Mouse (Mus musculus): ENCODE measurements around the gene Cpeb2. TPM values are rescaled to one million over a fixed set of nuclear protein-coding genes. Genes with fewer than 3 reads are reported as not detected.
A peak's percentile ranks its signal among the peaks of the same experiment; 100 is the strongest.

Gene Cpeb2
- polyA plus RNA-seq (2012; rRNA removed), result 4.0 and 6.5 TPM in 2 replicates

DNA sequence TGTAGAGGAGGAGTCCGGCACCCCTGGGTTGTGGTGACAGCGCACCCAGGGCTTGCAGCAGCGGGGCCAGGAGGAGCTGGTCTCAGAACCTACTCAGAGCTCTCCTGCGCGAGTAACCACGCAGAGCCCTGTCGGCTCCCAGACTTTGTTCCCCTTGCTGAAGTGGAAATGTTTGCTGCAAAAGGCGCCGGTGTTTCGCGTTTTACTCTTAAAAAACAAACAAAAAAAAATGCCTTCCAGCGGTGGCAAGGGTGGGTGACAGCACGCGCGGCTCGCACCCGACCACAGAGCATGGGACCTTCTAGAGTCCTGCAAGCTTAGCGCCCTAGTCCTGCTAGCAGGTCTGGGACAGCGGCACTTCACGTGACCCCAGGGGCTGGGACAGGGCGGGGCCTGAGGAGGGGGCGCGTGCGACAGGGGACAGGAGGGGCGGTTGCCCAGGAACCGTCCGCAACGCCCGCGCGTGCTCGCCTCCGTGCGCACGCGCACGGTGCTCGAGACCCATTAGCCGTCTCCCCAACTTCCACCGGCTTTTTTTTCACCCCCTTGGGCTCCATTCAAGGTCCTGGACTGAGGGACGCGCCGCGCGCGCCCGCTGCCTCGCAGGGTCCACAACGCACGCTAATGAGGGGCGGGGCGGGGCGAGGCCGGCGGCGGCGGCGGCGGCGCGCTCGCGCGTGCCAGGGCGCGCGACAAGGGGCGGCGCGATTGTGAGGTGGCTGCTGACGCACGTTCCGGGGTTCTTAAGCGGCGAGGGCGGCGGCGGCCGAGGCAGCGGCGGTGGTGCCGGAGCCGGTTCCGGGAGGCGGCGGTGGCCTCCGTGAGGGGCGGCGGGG is at the start of gene Cpeb2:
Cpeb2 (plus strand) TSS at position 691 of the 836 bp plus-strand sequence.
- Histone ChIP-seq H3K4me3 (replicated peaks; ENCODE audit: extremely low read depth, low read depth, low read length) (peak within 1 kb of the TSS; percentile 94), H3K4me1 (ENCODE audit: control insufficient read depth, insufficient read depth, low read length) (peaks cover 3% of the 10 kb centered on the region)
- under 1% methylated on average over 89 of the region's 89 CpGs for WGBS
- TF ChIP-seq POLR2A (IDR thresholded peaks at IDR 0.05; ENCODE audit: borderline replicate concordance, extremely low read depth, low read depth, low read length) (peak; percentile 94), CTCF (IDR thresholded peaks at IDR 0.05; ENCODE audit: insufficient read depth, low read length) (no peak)
- DNase-seq, result peak; percentile 93

- H3K4me1 ChIP-seq (ENCODE audit: control insufficient read depth, insufficient read depth, low read length), result no peaks in the 10 kb centered on the region
- H3K4me3 ChIP-seq (replicated peaks; ENCODE audit: extremely low read depth, low read depth, low read length), result no peak overlapping the region
- DNase-seq, result no peak
- TF ChIP-seq CTCF (IDR thresholded peaks at IDR 0.05; ENCODE audit: insufficient read depth, low read length), result no peak
Measured at GRCm38 (mm10) chr5:43183556-43183955, 49.4 kb upstream of the Cpeb2 start.

- Histone ChIP-seq H3K4me1 (ENCODE audit: control insufficient read depth, insufficient read depth, low read length) (no peaks in the 10 kb centered on the region), H3K4me3 (replicated peaks; ENCODE audit: extremely low read depth, low read depth, low read length) (no peak overlapping the region)
- 54% methylated on average over 3 of the region's 3 CpGs for WGBS
- TF ChIP-seq POLR2A (IDR thresholded peaks at IDR 0.05; ENCODE audit: borderline replicate concordance, extremely low read depth, low read depth, low read length) (no peak), CTCF (IDR thresholded peaks at IDR 0.05; ENCODE audit: insufficient read depth, low read length) (no peak)
- no peak for DNase-seq
Measured at GRCm38 (mm10) chr5:43184834-43185233, 48.1 kb upstream of the Cpeb2 start.

DNA sequence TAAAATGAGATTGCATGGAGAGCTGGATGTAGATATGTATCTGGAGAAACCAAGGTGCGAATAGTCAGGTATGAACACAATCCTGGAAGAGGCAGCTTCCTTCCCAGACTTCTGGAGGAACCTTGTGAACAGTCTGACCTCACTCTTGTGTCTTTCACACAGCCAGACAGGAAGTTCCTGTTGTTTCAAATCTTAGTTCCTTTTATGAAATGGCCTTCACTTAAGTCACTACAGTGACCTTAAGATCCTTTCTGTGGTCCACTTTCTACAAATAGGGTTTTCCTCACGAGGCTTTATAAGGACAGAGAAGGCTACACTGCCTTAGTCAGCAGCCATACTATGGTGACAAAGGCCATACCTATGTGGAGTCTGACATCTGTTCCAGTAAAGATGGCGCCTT is 47.5 kb upstream of the Cpeb2 start:
- Histone ChIP-seq H3K4me1 (ENCODE audit: control insufficient read depth, insufficient read depth, low read length) (no peaks in the 10 kb centered on the region), H3K4me3 (replicated peaks; ENCODE audit: extremely low read depth, low read depth, low read length) (no peak overlapping the region)
- no peak for DNase-seq
- TF ChIP-seq CTCF (IDR thresholded peaks at IDR 0.05; ENCODE audit: insufficient read depth, low read length) (no peak), POLR2A (IDR thresholded peaks at IDR 0.05; ENCODE audit: borderline replicate concordance, extremely low read depth, low read depth, low read length) (no peak)
- 60% methylated on average over 3 of the region's 3 CpGs for WGBS

DNA sequence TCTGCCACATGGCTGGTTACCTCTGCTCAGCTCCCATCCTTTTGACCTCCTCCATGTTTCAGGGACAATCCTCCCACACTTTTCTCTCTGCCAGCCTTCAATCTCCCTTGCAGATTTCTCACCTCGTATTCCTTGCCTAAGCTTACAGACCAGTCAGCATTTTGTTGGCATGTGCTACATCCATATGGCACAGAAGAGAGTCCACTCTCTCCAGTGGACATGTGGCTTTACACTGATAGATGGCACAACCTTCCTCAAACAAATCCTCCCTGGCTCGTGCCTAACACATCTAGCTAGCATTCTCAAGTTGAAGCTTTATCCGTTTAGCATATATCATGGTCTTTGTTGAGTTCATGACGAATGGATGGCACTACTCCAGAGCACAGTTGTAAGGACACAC is 32.3 kb upstream of the Cpeb2 start:
- H3K4me1 ChIP-seq (ENCODE audit: control insufficient read depth, insufficient read depth, low read length), result no peaks in the 10 kb centered on the region
- 69% methylated on average over 4 of the region's 4 CpGs for WGBS
- TF ChIP-seq POLR2A (IDR thresholded peaks at IDR 0.05; ENCODE audit: borderline replicate concordance, extremely low read depth, low read depth, low read length) (no peak), CTCF (IDR thresholded peaks at IDR 0.05; ENCODE audit: insufficient read depth, low read length) (no peak)
- DNase-seq, result no peak
- H3K4me3 ChIP-seq (replicated peaks; ENCODE audit: extremely low read depth, low read depth, low read length), result no peak overlapping the region

DNA sequence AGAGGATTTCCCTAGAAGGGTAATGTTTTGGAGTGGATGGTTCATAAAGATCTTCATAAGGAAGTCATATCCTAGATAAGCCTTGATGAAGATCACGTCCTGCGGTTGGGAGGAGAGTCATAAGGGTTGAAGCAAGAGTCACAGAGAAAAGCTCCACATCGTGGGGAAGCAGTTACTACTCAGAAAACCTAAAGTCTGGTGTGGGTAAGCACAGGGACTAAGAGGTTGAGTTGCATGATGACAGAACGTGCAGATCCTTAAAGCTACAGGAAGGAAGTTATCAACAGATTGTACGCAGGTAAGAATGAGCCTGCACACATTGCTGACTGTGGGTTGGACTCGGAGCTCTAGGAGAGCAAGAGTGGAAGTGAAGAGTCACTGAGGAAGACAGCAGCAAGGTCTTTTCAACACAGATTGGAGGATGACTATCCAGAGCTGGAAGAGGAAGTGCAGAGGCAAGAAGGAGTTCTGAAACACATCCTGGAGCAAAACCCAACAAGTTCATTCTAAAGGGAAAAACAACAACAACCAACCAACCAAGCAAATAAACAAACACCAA is 26.4 kb upstream of the Cpeb2 start:
- no peaks in the 10 kb centered on the region for H3K4me1 ChIP-seq (ENCODE audit: control insufficient read depth, insufficient read depth, low read length)
- DNase-seq, result no peak
- H3K4me3 ChIP-seq (replicated peaks; ENCODE audit: extremely low read depth, low read depth, low read length), result no peak overlapping the region
- TF ChIP-seq CTCF (IDR thresholded peaks at IDR 0.05; ENCODE audit: insufficient read depth, low read length) (no peak), POLR2A (IDR thresholded peaks at IDR 0.05; ENCODE audit: borderline replicate concordance, extremely low read depth, low read depth, low read length) (no peak)
- 60% methylated on average over 6 of the region's 6 CpGs for WGBS

- TF ChIP-seq CTCF (IDR thresholded peaks at IDR 0.05; ENCODE audit: insufficient read depth, low read length) (no peak), POLR2A (IDR thresholded peaks at IDR 0.05; ENCODE audit: borderline replicate concordance, extremely low read depth, low read depth, low read length) (no peak)
- Histone ChIP-seq H3K4me1 (ENCODE audit: control insufficient read depth, insufficient read depth, low read length) (no peaks in the 10 kb centered on the region), H3K4me3 (replicated peaks; ENCODE audit: extremely low read depth, low read depth, low read length) (no peak overlapping the region)
- WGBS, result 30% methylated on average over 4 of the region's 4 CpGs
- DNase-seq, result no peak
Measured at GRCm38 (mm10) chr5:43217468-43217867, 15.5 kb upstream of the Cpeb2 start.

GRCm38 (mm10) chr5:43217987-43218846 is 14.8 kb upstream of the Cpeb2 start:
- Histone ChIP-seq H3K4me1 (ENCODE audit: control insufficient read depth, insufficient read depth, low read length) (no peaks in the 10 kb centered on the region), H3K4me3 (replicated peaks; ENCODE audit: extremely low read depth, low read depth, low read length) (no peak overlapping the region)
- WGBS, result 55% methylated on average over 10 of the region's 10 CpGs
- TF ChIP-seq CTCF (IDR thresholded peaks at IDR 0.05; ENCODE audit: insufficient read depth, low read length) (no peak), POLR2A (IDR thresholded peaks at IDR 0.05; ENCODE audit: borderline replicate concordance, extremely low read depth, low read depth, low read length) (no peak)
- no peak for DNase-seq

- Histone ChIP-seq H3K4me3 (replicated peaks; ENCODE audit: extremely low read depth, low read depth, low read length) (no peak overlapping the region), H3K4me1 (ENCODE audit: control insufficient read depth, insufficient read depth, low read length) (no peaks in the 10 kb centered on the region)
- no peak for DNase-seq
- 32% methylated on average over 1 of the region's 1 CpGs for WGBS
- no peak for TF ChIP-seq CTCF (IDR thresholded peaks at IDR 0.05; ENCODE audit: insufficient read depth, low read length)
- TF ChIP-seq POLR2A (IDR thresholded peaks at IDR 0.05; ENCODE audit: borderline replicate concordance, extremely low read depth, low read depth, low read length), result no peak
Measured at GRCm38 (mm10) chr5:43218847-43219132, 14.2 kb upstream of the Cpeb2 start.

Measured in lung, adult 2 months (tissue).